Mouse (Mus musculus) thymus, postnatal 36 days (tissue): ENCODE data around the gene Tex28.
"Not testable (repeated sequence)": the region's sequence is repeated elsewhere in the genome, so short reads cannot be mapped to it uniquely, and the experiment has no call there.

ENCODE experiments used
- DNase-seq, 2 experiments: peaks; one replicate each; pipeline ENCODE4 v3.0.0; 2022; ENCODE audit warnings: mixed read lengths in 2 of 2

Tex28 gene

GRCm38 (mm10) chrX:74167738-74168137 lies at the start of gene Tex28:
Tex28 (minus strand) TSS chrX:74167838.
- no peak for DNase-seq

DNA sequence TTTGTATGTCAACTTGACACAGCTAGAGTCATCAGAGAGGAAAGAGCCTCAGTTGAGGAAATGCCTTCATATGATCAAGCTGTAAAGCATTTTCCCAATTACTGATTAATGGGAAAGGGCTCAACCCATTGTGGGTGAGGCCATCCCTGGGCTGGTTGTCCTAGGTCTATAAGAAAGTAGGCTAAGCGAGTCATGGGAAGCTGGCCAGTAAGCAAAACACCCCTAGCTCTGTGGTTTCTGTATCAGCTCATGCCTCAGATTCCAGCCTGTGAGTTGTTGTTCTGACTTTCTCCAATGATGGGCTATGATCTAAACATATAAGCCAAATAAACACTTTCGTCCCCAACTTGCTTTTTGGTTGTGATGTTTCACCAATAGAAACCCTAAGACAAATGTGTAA lies 35.9 kb upstream of the Tex28 start:
- no peak for DNase-seq

DNA sequence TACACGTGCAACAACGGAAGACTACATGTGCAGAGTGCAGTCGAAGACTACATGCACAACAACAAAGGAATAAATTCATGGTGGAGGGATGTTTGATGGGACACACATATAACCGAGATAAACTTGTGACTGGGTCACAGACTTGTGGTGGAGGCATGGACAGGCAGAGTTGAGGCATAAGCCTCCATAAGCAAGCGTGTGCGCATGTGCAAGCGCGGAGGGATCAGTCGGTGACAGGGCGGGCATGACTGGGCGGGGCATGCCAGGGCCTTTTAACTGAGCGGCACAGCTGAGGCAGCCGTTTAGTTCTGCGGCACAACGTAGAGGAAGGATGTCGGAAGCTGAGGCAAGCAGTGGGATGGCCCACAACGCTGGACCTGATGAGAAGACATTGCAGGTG lies 9.3 kb upstream of the Tex28 start, which contains the start of gene Tktl1:
Gene Tktl1 (plus strand): TSS at position 301 of the 400 bp plus-strand sequence.
- no peak for DNase-seq

DNA sequence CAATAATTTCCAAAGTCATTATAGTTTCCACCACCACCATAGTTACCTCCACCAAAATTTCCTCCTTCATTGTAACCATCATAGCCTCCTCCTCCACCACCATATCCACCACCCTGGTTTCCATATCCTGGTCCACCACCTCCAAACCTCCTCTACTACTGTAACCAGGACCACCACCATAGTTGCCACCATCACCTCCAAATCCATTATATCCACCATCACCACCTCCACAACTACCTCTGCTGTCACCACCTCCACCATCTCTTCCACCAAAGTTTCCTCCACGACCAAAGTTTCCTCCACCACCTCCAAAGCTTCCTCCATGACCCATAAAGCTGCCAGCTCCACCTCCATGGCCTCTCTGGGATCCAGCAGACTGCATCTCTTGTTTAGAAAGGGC lies 32.4 kb downstream of the Tex28 start, which contains the start of gene Mecp2:
Gene Mecp2 (minus strand): TSS at position 101 of the 400 bp plus-strand sequence.
- DNase-seq, result not testable (repeated sequence)

- DNase-seq, result no peak
Observed at GRCm38 (mm10) chrX:74127164-74127563, 40.5 kb downstream of the Tex28 start, which contains the start of gene Opn1mw. Opn1mw (plus strand) TSS chrX:74127464.

DNA sequence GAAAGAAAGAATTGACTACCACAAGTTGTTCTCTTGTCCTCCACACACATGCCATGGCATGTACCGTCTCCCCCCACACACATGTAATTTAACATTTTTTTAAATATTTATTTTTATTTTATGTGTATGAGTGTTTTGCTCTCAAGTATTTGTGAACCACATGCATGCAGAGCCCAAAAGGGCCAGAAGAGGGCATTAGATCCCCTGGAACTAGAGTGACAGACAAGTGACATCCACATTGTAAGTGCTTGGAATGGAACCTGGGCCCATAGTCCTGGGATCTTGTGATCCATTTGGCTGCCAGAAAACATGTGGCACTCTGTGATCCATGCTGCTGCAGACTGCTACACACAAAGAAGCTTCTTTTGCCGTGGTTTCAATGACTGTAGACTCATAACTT lies 42.7 kb downstream of the Tex28 start:
- peak; percentile 38 to 44 for DNase-seq

DNA sequence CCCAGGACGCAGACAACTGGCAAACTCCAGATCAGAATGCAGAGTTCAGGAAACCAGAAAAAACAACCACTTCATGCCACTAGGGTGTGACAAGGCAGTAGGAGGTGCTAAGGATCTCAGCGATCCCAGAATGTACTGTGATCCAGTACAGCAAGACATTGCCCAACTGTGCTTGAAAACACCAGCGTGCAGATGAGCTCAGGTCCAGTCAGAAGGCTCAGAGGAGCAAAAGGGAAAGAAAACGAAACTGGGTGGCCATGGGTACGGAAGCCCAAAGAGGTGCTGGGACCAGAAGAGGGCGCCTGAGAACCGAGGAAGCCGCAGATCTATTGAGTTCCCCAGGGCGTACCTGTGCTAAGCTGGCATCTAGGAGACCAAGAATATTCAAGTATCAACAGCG lies 52.1 kb downstream of the Tex28 start:
- DNase-seq, result peak; percentile 62 to 67

GRCm38 (mm10) chrX:74114036-74114435 lies 53.6 kb downstream of the Tex28 start:
- DNase-seq, result no peak

GRCm38 (mm10) chrX:74108747-74109146 lies 58.9 kb downstream of the Tex28 start:
- DNase-seq, result no peak

DNA sequence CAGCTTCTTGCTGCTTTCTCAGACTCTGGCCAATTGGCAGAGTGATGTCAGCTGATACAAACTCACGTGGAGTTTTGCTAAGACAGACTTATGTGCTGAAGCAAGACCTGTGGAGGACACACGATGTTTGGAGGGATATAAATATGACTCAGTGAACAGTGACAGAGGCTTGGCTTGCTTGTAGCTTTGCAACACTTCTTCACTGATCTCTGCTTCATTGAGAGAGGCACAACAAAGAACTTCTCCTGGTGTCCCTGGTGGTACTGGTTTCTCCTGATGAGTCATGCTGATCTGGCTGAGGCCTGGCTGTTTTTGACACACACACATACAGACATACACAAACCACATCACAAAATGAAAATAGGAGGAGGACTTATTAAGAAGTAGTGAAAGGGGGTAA lies 61.7 kb downstream of the Tex28 start:
- no peak for DNase-seq

GRCm38 (mm10) chrX:74103457-74104188 lies 64.0 kb downstream of the Tex28 start:
- no peak for DNase-seq
